Mouse (Mus musculus): ENCODE data around the gene Pcca.

The Pcca gene

GRCm38 (mm10) chr14:122649336-122649950 lies 115.3 kb downstream of the Pcca start:
- no peak for DNase-seq

GRCm38 (mm10) chr14:122651681-122652080 lies 117.6 kb downstream of the Pcca start:
- DNase-seq: no peak

- DNase-seq: no peak
These were observed 141.5 kb downstream of the Pcca start for GRCm38 (mm10) chr14:122675661-122676060.

- no peak for DNase-seq
These were observed 149.5 kb downstream of the Pcca start for GRCm38 (mm10) chr14:122683645-122684044.

- DNase-seq: no peak
These were observed 150.1 kb downstream of the Pcca start for GRCm38 (mm10) chr14:122684250-122684649.

GRCm38 (mm10) chr14:122684811-122685210 lies 150.7 kb downstream of the Pcca start:
- DNase-seq: no peak

GRCm38 (mm10) chr14:122687398-122687797 lies 153.3 kb downstream of the Pcca start:
- DNase-seq: no peak

GRCm38 (mm10) chr14:122688378-122688777 lies 154.3 kb downstream of the Pcca start:
- no peak for DNase-seq

- no peak for DNase-seq
These were observed 155.2 kb downstream of the Pcca start for GRCm38 (mm10) chr14:122689136-122689815.

- DNase-seq: no peak
These were observed 157.4 kb downstream of the Pcca start for GRCm38 (mm10) chr14:122691555-122691954.

- no peak for DNase-seq
These were observed 166.2 kb downstream of the Pcca start for GRCm38 (mm10) chr14:122700333-122700732.

- no peak for DNase-seq
These were observed 179.7 kb downstream of the Pcca start for GRCm38 (mm10) chr14:122713793-122714192.

- no peak for DNase-seq
These were observed 180.8 kb downstream of the Pcca start for GRCm38 (mm10) chr14:122714911-122715310.

- no peak for DNase-seq
These were observed 181.9 kb downstream of the Pcca start for GRCm38 (mm10) chr14:122716057-122716456.

GRCm38 (mm10) chr14:122719496-122720080 lies 185.5 kb downstream of the Pcca start:
- peak in 1 of 2 experiments; percentile 40 for DNase-seq

GRCm38 (mm10) chr14:122720989-122721388 lies 186.9 kb downstream of the Pcca start:
- DNase-seq: no peak

- no peak for DNase-seq
These were observed 187.6 kb downstream of the Pcca start for GRCm38 (mm10) chr14:122721750-122722149.

- DNase-seq: no peak
These were observed 192.3 kb downstream of the Pcca start for GRCm38 (mm10) chr14:122726456-122726855.

GRCm38 (mm10) chr14:122729431-122730073 lies 195.4 kb downstream of the Pcca start:
- DNase-seq: no peak

- no peak for DNase-seq
These were observed 196.9 kb downstream of the Pcca start for GRCm38 (mm10) chr14:122730921-122731551.

GRCm38 (mm10) chr14:122736806-122737205 lies 202.7 kb downstream of the Pcca start:
- no peak for DNase-seq

- no peak for DNase-seq
These were observed 214.0 kb downstream of the Pcca start for GRCm38 (mm10) chr14:122747860-122748842.

Measured in kidney, postnatal 25 days (tissue).